Mouse (Mus musculus) embryo, embryonic 10 days (tissue): Measurements from ENCODE around the gene Ccdc171.
"Not testable (repeated sequence)": the region's sequence is repeated elsewhere in the genome, so short reads cannot be mapped to it uniquely, and the experiment has no call there.

Experiments
- DNase-seq: peaks from one replicate; pipeline ENCODE4 v3.0.0-alpha.2; 2015; ENCODE audit warnings: low spot score

The Ccdc171 gene

DNA sequence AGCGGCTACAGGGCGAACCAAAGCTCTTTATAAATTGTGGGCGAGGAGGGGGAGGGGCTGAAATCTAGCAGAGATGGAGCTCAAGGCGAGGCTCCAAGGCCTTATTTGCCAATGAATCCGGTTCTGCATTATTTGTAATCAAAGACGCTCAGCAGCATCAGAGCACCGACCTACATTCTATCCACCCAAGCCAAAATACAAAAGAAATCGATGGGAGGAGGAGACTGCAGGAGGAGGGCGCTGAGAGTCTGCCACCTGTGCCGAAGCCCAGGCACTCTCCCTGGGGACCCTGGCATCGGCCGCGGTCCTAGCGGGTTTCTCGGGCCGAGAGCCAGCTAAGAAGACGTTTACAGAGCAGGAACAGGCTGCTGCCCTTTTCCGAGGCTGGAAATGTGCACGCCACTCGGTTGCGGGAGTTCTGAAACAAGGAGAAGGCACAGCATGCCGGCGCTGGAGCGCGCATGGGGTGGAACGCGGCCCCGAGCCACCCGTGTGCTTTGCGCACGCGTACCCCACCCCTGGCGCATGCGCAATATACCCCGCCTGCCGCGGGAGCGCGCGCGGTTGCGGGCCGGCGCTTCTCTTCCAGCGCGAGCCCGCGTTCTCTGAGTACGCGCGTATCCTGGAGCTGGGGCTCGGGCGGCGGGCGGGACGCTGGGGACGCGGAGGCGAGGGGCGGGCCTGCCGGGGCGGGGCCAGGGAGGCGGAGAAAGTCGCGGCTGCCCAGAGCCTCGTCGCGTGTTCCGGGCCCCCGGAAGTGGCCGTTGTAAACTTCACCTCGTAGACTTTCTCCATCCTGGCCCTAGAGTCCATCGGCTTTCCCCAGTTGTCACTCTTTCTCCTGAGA is at the start of gene Ccdc171:
Ccdc171 (plus strand) TSS at position 703 of the 847 bp plus-strand sequence.
- peak; percentile 96 for DNase-seq

DNA sequence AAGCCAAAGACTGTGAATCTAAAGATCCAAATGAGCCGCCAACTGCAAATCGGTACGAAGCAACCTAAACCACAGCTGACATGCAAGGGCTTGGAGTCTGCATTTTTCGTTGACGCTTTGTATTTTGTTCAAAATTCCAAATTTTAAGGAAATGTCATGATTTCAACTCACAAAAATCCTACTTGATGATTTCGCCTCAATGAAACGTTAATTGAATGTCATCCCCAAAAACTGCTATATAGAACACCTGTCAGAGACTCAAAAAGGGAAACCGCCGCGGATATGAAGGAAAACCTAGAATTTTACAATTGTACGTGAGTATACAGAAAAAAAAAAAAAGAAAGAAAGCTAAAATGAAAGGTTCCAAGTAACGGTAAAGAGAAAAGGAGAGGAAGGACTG is 40.1 kb upstream of the Ccdc171 start:
- no peak for DNase-seq

DNA sequence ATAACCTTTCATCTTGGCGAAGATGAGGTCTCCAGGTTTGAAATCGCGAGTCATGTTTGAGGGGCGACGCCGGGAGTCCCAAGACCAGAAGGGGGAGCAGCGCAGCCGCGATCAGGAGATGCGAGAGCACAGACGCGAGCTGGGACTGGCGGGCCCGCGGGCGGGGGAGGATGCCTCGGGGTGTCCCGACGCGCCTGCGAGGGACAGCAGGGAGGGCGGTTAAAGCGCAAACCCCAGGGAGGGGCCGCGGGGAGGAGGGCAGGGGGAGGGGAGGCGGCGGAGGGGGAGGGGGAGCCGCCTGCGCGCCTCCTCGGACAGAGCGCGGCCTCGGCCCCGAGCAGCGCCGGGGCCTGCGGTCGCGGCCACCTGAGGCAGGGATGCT is 39.6 kb upstream of the Ccdc171 start:
- DNase-seq, result peak; percentile 94

- DNase-seq, result peak; percentile 89
Measured at GRCm38 (mm10) chr4:83486117-83486901, 39.0 kb upstream of the Ccdc171 start, which contains the start of gene Psip1. Gene Psip1 (minus strand): TSS chr4:83486459.

DNA sequence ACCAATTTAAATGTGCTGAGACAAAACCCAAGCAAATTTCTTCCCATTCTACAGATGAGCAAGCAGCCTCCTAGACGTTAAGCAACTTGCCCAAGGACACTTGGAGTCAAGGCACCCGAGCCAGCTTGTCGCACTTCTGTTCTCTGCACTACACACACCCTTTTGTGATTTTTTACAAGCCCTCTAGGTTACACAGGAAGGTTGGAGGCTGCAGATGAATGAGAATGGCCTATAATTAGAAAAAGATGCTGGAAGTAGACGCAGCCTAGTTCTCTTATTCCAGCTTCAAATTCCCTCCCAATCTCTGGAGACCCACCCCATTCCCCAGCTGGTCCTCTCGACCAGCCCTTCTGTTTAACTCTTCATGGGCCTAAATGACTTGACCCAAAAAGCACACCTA is 36.2 kb upstream of the Ccdc171 start:
- DNase-seq, result peak; percentile 27

GRCm38 (mm10) chr4:83493112-83493511 is 32.2 kb upstream of the Ccdc171 start:
- DNase-seq, result no peak

DNA sequence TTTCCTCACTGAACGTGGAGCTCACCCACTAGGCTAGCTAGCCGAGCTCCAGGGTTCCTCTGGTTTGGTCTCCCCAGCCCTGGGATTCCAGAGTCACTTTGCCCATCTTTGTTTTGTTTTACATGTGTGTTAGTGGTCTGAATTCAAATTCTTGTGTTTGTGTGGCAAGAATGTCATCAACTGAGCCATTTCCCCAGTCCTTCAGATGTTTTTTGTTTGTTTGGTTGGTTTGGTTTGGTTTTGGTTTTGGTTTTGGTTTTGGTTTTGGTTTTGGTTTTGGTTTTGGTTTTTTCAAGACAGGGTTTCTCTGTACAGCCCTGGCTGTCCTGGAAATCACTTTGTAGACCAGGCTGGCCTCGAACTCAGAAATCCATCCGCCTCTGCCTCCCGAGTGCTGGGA is 28.3 kb upstream of the Ccdc171 start:
- DNase-seq, result not testable (repeated sequence)

GRCm38 (mm10) chr4:83500154-83501036 is 24.9 kb upstream of the Ccdc171 start:
- peak; percentile 90 for DNase-seq

GRCm38 (mm10) chr4:83501037-83501430 is 24.3 kb upstream of the Ccdc171 start:
- no peak for DNase-seq

DNA sequence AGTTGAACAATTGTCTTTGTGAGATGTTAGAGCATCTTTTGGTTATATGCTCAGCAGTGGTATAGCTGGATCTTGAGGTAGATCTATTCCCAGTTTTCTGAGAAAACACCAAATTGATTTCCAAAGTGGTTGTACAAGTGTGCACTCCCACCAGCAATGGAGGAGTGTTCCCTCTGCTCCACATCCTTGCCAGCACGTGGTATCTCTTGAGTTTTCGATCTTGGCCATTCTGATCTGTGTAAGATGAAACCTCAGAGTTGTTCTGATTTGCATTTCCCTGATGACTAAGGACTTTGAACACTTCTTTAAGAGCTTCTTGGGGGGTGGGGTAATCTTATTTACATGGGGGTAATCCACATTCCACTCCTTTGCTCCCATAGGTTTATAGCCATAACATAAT is 15.7 kb upstream of the Ccdc171 start:
- no peak for DNase-seq

DNA sequence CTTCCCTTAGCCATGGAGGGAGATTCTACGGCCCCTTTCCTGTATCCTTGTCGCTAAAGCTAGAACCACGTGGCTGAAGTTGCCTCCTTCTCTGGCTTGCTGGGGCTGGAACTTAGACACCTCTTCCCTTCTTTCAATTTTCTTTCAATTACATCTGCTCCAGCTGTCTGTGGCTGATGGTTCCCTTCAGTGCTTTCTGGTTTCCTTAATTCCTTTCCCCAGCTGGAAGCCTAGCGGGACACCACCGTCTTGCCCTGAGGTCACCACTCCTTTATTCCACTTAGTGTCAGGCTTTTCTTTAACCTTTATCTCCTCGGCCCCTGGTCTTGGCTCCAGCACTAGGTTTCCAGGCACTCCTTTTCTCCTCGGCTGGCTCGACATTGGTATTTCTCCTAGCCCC is 14.3 kb upstream of the Ccdc171 start:
- DNase-seq, result no peak

DNA sequence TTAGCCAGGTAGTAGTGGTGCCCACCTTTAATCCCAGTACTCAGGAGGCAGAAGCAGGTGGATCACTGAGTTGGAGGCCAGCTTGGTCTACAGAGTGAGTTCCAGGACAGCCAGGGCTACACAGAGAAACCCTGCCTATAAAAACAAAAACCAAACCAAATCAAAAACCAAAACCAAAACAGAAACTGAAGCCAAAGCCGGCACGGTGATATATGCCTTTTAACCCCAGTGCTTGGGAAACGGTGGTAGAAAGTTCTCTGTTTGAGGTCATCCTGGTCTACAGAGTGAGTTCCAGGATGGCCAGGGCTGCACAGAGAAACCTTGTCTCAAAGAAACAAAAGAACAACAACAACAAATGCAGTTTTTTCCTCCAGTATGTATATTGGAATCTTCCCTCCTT is 13.1 kb upstream of the Ccdc171 start:
- DNase-seq, result no peak

- no peak for DNase-seq
Measured at GRCm38 (mm10) chr4:83512644-83513043, 12.7 kb upstream of the Ccdc171 start.

DNA sequence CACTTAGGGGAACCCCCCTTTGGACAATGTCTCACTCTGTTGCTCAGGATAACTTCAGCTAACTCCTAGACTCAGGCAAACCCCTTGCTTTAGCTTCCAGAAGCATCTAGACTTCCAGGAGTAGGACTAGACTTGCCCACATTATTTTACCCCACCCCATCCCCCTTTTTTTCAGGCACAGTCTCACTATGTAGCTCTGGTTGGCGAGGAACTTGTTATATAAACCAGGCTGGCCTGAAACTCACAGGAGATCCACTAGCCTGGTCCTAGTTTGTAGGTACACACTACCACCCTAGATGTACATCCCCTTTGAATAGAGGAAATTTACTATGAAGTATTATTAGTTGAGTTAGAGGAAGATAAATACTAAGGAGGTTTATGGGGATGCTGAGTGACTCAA is 11.2 kb upstream of the Ccdc171 start:
- no peak for DNase-seq

GRCm38 (mm10) chr4:83514976-83515669 is 10.2 kb upstream of the Ccdc171 start:
- peak; percentile 44 for DNase-seq

DNA sequence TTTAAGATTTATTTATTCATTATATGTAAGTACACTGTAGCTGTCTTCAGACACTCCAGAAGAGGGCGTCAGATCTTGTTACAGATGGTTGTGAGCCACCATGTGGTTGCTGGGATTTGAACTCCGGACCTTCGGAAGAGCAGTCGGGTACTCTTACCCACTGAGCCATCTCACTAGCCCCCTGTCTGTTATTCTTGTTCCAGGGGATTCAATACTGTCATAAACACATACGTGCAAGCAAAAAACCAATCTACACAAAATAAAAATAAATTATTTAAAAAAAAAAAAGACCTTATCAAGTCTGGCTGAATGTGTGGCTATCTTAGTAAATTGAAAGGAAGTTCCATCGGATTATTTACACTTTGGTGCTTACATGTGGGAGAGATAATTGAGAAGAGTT is 9.2 kb upstream of the Ccdc171 start:
- not testable (repeated sequence) for DNase-seq

DNA sequence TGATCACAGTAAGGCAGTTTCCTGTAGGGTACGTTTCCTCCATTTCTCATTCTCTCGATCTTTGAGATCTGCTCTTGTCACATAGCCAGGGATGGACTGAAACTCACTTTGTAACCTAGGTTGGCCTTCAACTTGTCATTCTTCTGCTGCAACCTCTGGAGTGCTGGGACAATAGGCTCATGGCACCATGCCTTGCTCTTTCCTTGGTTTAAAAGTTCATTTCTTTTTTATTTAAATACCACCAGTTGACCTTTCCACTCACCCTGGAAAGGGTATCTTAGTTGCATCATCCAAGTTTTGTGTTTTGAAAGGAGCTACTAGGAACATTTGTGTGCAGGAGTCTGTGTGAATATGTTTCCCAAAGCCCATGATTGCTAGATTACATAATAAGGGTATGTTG is 6.2 kb upstream of the Ccdc171 start:
- DNase-seq, result no peak

- no peak for DNase-seq
Measured at GRCm38 (mm10) chr4:83519807-83520206, 5.5 kb upstream of the Ccdc171 start.

- DNase-seq, result no peak
Measured at GRCm38 (mm10) chr4:83520308-83520707, 5.0 kb upstream of the Ccdc171 start.

- peak; percentile 28 for DNase-seq
Measured at GRCm38 (mm10) chr4:83522066-83522465, 3.3 kb upstream of the Ccdc171 start.

GRCm38 (mm10) chr4:83524456-83524842 is 896 bp upstream of the Ccdc171 start:
- DNase-seq, result no peak

- peak; percentile 74 for DNase-seq
Measured at GRCm38 (mm10) chr4:83525690-83526055, 328 bp downstream of the Ccdc171 start.
